Mouse (Mus musculus) heart, embryonic 12.5 days (tissue): ENCODE data around the gene Dtnb. TPM values are rescaled to one million over a fixed set of nuclear protein-coding genes. Genes with fewer than 3 reads are reported as not detected.

ENCODE experiments used
- ATAC-seq: fragments of 200-750 bp; cut with Nextera tagmentation; 2 replicates; pipeline ENCODE4 v1.8.0; 2017; ENCODE audit warnings: moderate TSS enrichment, moderate library complexity; ENCODE audit not compliant: insufficient number of reproducible peaks, low FRiP score
- H3K27ac ChIP-seq: fragments of 300-500 bp; sonication (generic); 2 replicates; pipeline ENCODE4 v1.5.1; 2016; ENCODE audit warnings: mild to moderate bottlenecking, moderate library complexity; ENCODE audit not compliant: poor library complexity, severe bottlenecking
- H3K27me3 ChIP-seq: fragments of 300-500 bp; sonication (generic); replicated peaks from 2 replicates; pipeline ENCODE4 v1.6.1; 2016; ENCODE audit warnings: mild to moderate bottlenecking, moderate library complexity
- H3K36me3 ChIP-seq: fragments of 300-500 bp; sonication (generic); 2 replicates; pipeline ENCODE4 v1.6.1; 2016; ENCODE audit warnings: mild to moderate bottlenecking, moderate library complexity
- H3K4me1 ChIP-seq: fragments of 300-500 bp; sonication (generic); replicated peaks from 2 replicates; pipeline ENCODE4 v1.6.1; 2016; ENCODE audit warnings: mild to moderate bottlenecking
- H3K4me2 ChIP-seq: fragments of 300-500 bp; sonication (generic); 2 replicates; pipeline ENCODE4 v1.6.1; 2016; ENCODE audit warnings: mild to moderate bottlenecking, moderate library complexity
- H3K4me3 ChIP-seq: fragments of 300-500 bp; sonication (generic); 2 replicates; pipeline ENCODE4 v1.5.1; 2016; ENCODE audit warnings: mild to moderate bottlenecking
- H3K9ac ChIP-seq: fragments of 300-500 bp; sonication (generic); 2 replicates; pipeline ENCODE4 v1.6.1; 2016; ENCODE audit warnings: mild to moderate bottlenecking, moderate library complexity
- H3K9me3 ChIP-seq: fragments of 300-500 bp; sonication (generic); replicated peaks from 2 replicates; pipeline ENCODE4 v1.6.1; 2016; ENCODE audit warnings: mild to moderate bottlenecking, moderate library complexity
- WGBS: fragments of 180-500 bp; shearing (Covaris S2); methylation state at CpG from one replicate; pipeline ENCODE4 v1.1.7; 2016; 5-methylcytosine and 5-hydroxymethylcytosine counted together
- microRNA-seq: library from miRNA; unstranded; fragments of <30 nt; microRNA quantifications from one replicate; pipeline ENCODE4, GENCODE M21; 2017
- polyA plus RNA-seq: library from polyadenylated mRNA; unstranded; fragments of >200 nt; fragmentation: Nextera tagmentation; extraction: Ambion mirVana; gene quantifications from 2 replicates; pipeline ENCODE4 v1.2.1, GENCODE M21; 2016

The Dtnb gene
- polyA plus RNA-seq, 1 experiment from 2014 or later = 20.5 TPM

DNA sequence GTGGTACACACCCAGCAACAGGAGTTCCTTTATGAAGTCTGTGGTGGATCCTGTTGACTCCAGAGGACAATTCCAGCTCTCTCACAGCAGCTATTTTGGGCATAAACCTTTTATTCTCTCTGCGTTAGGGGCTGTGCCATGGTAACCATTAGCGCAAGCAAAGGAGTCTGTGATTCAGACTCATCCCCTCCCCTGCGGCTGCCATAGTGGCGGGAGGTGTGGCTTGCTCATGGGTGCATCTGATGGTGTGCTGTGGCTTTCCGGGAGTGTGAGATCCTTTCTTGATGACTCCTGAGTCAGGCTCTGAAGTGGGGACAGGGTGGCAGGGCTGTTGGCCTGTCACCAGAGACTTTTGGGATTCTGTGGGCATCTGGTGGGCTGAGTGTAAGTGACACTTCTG, 251.2 kb downstream of the Dtnb start:
- H3K4me2 ChIP-seq = no peak overlapping the region
- no peaks in the 10 kb centered on the region for H3K27me3 ChIP-seq
- WGBS = 50% methylated on average over 5 of the region's 5 CpGs
- 0 out of 2 replicates have a peak overlapping the region, but pooled peaks have one; percentile 45 for H3K27ac ChIP-seq
- no peak for ATAC-seq
- H3K36me3 ChIP-seq = no peaks in the 10 kb centered on the region
- H3K4me1 ChIP-seq = peaks cover 89% of the 10 kb centered on the region
- no peaks in the 10 kb centered on the region for H3K9me3 ChIP-seq
- H3K9ac ChIP-seq = 0 out of 2 replicates have a peak overlapping the region, but pooled peaks have one; percentile 25
- no peak overlapping the region for H3K4me3 ChIP-seq

DNA sequence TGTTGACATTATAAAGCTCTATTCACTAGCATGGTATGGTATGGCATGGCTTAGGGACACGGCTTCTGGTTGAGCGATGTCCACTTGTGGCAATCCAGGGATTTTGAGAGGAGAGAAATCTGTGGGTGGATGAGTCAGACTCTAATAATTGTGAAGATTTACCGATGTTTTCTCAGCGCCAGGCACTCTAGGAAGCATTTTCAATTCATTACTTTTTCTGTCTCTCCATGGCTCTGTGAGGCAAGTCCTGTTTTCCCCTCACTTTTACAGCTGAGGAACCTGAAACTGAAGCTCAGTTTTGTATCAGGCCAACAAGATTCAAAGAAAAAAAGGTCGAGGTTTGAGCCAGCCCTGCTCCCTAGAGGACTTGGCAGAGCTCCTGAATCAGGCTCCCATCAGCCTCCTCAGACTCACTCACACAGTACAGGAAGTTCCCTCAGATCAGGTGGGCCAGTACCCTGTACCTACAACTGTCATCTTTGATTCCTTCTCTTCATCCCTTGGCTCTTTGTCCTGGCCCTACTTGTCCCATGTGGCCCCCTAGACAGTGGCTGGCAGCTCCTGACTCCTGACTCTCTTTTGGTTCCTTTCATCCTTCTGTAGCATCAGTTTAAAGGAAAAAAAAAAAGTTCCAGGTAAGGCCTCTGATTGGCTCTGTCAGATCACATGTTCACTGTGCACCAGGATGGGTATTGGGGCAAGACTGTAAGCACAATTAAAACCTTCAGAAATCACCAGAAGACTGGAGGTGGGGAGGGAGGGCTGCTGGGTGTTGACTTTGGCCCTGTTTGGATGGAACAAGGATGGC, 252.9 kb downstream of the Dtnb start:
- peak overlapping the region; percentile 56 for H3K27ac ChIP-seq
- no peaks in the 10 kb centered on the region for H3K9me3 ChIP-seq
- H3K9ac ChIP-seq = peak overlapping the region; percentile 5; the same call in 1 of the 2 replicates
- H3K4me1 ChIP-seq = peaks cover 77% of the 10 kb centered on the region
- H3K27me3 ChIP-seq = no peaks in the 10 kb centered on the region
- 64% methylated on average over 5 of the region's 5 CpGs for WGBS
- no peak for ATAC-seq
- no peak overlapping the region for H3K4me3 ChIP-seq
- H3K4me2 ChIP-seq = peak overlapping the region; percentile 31
- no peaks in the 10 kb centered on the region for H3K36me3 ChIP-seq

DNA sequence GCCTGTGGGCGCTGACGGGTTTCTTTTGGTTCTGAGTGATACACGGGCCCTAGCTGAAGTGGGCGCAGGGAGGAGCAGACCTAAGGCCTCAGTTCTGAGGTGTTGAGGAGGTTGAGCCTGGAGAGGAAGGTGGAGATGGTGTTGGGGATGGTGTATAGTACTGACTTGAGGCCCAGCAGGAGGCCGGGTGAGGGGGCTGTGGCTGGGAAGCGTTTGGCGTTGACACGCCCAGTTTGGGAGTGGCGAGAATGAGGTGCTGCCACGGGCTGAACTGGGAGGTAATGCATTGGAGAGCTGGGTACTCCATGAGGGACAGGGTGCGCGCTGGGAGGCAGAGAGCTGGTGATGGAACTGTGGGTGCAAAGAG, 253.5 kb downstream of the Dtnb start:
- Histone ChIP-seq H3K9me3 (no peaks in the 10 kb centered on the region), H3K36me3 (no peaks in the 10 kb centered on the region), H3K27ac (peak overlapping the region; percentile 56), H3K4me1 (peaks cover 71% of the 10 kb centered on the region), H3K4me2 (peak overlapping the region; percentile 31), H3K27me3 (no peaks in the 10 kb centered on the region), H3K4me3 (no peak overlapping the region), H3K9ac (no peak overlapping the region)
- ATAC-seq = 0 out of 2 replicates have a peak, but pooled peaks have one; percentile 40
- WGBS = 23% methylated on average over 12 of the region's 12 CpGs

DNA sequence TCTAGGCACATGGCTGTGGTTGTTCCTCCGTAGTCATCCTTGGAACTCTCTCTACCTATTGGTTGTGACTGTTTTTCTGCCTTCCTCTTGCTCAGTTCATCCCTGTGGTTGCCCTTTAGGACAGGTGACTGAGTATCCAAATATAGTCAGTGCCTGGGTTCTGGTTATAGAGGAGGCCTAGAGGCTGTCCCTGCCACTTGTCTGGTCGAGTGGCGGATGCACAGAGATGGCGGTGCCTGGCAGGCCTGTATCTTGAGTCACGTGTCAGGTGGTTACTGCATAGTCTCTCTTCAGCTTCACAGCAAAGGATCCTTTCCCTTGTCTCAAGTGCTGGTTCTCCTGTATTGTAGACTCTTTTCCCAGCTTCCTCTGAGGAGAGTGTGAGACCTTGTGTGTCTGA, 255.6 kb downstream of the Dtnb start:
- H3K4me2 ChIP-seq = no peak overlapping the region
- H3K27me3 ChIP-seq = no peaks in the 10 kb centered on the region
- 0 out of 2 replicates have a peak, but pooled peaks have one; percentile 49 for ATAC-seq
- H3K36me3 ChIP-seq = no peaks in the 10 kb centered on the region
- WGBS = 48% methylated on average over 5 of the region's 5 CpGs
- H3K4me3 ChIP-seq = no peak overlapping the region
- H3K9ac ChIP-seq = no peak overlapping the region
- H3K9me3 ChIP-seq = no peaks in the 10 kb centered on the region
- peak overlapping the region; percentile 78 for H3K27ac ChIP-seq
- peaks cover 72% of the 10 kb centered on the region for H3K4me1 ChIP-seq

Small RNA genes within 50 kb of the gene (microRNA-seq; reads per million reads assigned to microRNA genes)
- not detected for gene Gm26050

Other genes starting within 250 kb of the Dtnb start
- gene Kif3c, start 207.2 kb upstream of the Dtnb start, polyA plus RNA-seq = 8.6 and 10.7 TPM in 2 replicates
- gene Asxl2, start 145.5 kb upstream of the Dtnb start, polyA plus RNA-seq = 22.6 and 24.5 TPM in 2 replicates
- 139 and 142 TPM in 2 replicates for gene Dnmt3a, start 233.6 kb downstream of the Dtnb start, polyA plus RNA-seq